Mouse (Mus musculus): ENCODE results near the gene Abcg2. TPM values are rescaled to one million over a fixed set of nuclear protein-coding genes. Genes with fewer than 3 reads are reported as not detected.

Gene Abcg2
- polyA plus RNA-seq, 1 experiment from 2014 or later, result 45.2 TPM

GRCm38 (mm10) chr6:58694765-58695164 is 110.4 kb downstream of the Abcg2 start:
- no peak for DNase-seq (ENCODE audit: low spot score)

GRCm38 (mm10) chr6:58710369-58710768 is 126.0 kb downstream of the Abcg2 start:
- no peak for DNase-seq (ENCODE audit: low spot score)
- H3K27me3 ChIP-seq (ENCODE audit: control insufficient read depth, insufficient read depth, low read length), result no peaks in the 10 kb centered on the region
- no peak overlapping the region for H3K4me3 ChIP-seq (ENCODE audit: low read depth, low read length)
- no peaks in the 10 kb centered on the region for H3K4me1 ChIP-seq (ENCODE audit: control insufficient read depth, insufficient read depth, low read length)
- H3K27ac ChIP-seq (ENCODE audit: low read depth, low read length), result no peak overlapping the region
- H3K9ac ChIP-seq (ENCODE audit: low read length), result no peak overlapping the region
- H3K9me3 ChIP-seq (ENCODE audit: control insufficient read depth, low read length), result no peaks in the 10 kb centered on the region
- no peak for ATAC-seq (ENCODE audit: insufficient read depth, low FRiP score, low TSS enrichment)
- H3K36me3 ChIP-seq (ENCODE audit: control insufficient read depth, insufficient read depth, low read length), result no peaks in the 10 kb centered on the region
- no peak overlapping the region for H3K4me2 ChIP-seq (ENCODE audit: low read depth)
- WGBS, result 75% methylated on average over 1 of the region's 1 CpGs

More at GRCm38 (mm10) chr6:58694765-58695164, 110.4 kb downstream of the Abcg2 start:
- Histone ChIP-seq H3K27ac (ENCODE audit: low read depth, low read length) (no peak overlapping the region), H3K4me1 (ENCODE audit: control insufficient read depth, insufficient read depth, low read length) (no peaks in the 10 kb centered on the region), H3K27me3 (ENCODE audit: control insufficient read depth, insufficient read depth, low read length) (no peaks in the 10 kb centered on the region), H3K9me3 (ENCODE audit: control insufficient read depth, low read length) (no peaks in the 10 kb centered on the region), H3K9ac (ENCODE audit: low read length) (no peak overlapping the region), H3K36me3 (ENCODE audit: control insufficient read depth, insufficient read depth, low read length) (no peaks in the 10 kb centered on the region), H3K4me3 (ENCODE audit: low read depth, low read length) (no peak overlapping the region), H3K4me2 (ENCODE audit: low read depth) (no peak overlapping the region)
- no peak for ATAC-seq (ENCODE audit: insufficient read depth, low FRiP score, low TSS enrichment)
- WGBS, result 89% methylated on average over 1 of the region's 1 CpGs

DNA sequence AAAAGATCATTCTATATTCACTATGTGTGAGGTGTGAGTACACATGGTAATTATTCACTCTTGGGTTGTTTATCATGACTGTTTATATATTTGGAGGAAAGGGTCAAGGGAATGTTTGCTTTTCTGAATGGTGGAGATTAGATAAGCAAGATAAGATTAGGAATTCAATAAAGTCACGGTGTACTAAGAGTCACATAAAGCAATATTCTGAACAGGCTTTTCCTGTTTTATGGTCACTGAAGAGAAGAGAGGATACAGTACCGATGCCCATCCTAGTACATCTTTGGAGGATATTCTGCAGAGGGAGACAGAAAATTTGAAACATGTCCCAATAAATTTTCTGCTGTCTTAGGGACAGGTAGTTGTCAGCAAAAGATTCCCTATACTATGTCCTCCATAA is 127.6 kb downstream of the Abcg2 start:
- no peak for DNase-seq (ENCODE audit: low spot score)
- no peaks in the 10 kb centered on the region for H3K4me1 ChIP-seq (ENCODE audit: control insufficient read depth, insufficient read depth, low read length)
- WGBS, result 90% methylated on average over 2 of the region's 2 CpGs
- H3K4me2 ChIP-seq (ENCODE audit: low read depth), result no peak overlapping the region
- no peaks in the 10 kb centered on the region for H3K36me3 ChIP-seq (ENCODE audit: control insufficient read depth, insufficient read depth, low read length)
- no peak overlapping the region for H3K4me3 ChIP-seq (ENCODE audit: low read depth, low read length)
- no peaks in the 10 kb centered on the region for H3K27me3 ChIP-seq (ENCODE audit: control insufficient read depth, insufficient read depth, low read length)
- H3K9ac ChIP-seq (ENCODE audit: low read length), result no peak overlapping the region
- ATAC-seq (ENCODE audit: insufficient read depth, low FRiP score, low TSS enrichment), result no peak
- H3K9me3 ChIP-seq (ENCODE audit: control insufficient read depth, low read length), result no peaks in the 10 kb centered on the region
- H3K27ac ChIP-seq (ENCODE audit: low read depth, low read length), result no peak overlapping the region

- Histone ChIP-seq H3K36me3 (ENCODE audit: control insufficient read depth, insufficient read depth, low read length) (no peaks in the 10 kb centered on the region), H3K9ac (ENCODE audit: low read length) (no peak overlapping the region), H3K9me3 (ENCODE audit: control insufficient read depth, low read length) (no peaks in the 10 kb centered on the region), H3K4me1 (ENCODE audit: control insufficient read depth, insufficient read depth, low read length) (no peaks in the 10 kb centered on the region), H3K4me3 (ENCODE audit: low read depth, low read length) (no peak overlapping the region), H3K27ac (ENCODE audit: low read depth, low read length) (no peak overlapping the region), H3K27me3 (ENCODE audit: control insufficient read depth, insufficient read depth, low read length) (no peaks in the 10 kb centered on the region), H3K4me2 (ENCODE audit: low read depth) (no peak overlapping the region)
- DNase-seq (ENCODE audit: low spot score) (no peak), ATAC-seq (ENCODE audit: insufficient read depth, low FRiP score, low TSS enrichment) (no peak)
- 87% methylated on average over 2 of the region's 2 CpGs for WGBS
Measured at GRCm38 (mm10) chr6:58733851-58734250, 149.5 kb downstream of the Abcg2 start.

DNA sequence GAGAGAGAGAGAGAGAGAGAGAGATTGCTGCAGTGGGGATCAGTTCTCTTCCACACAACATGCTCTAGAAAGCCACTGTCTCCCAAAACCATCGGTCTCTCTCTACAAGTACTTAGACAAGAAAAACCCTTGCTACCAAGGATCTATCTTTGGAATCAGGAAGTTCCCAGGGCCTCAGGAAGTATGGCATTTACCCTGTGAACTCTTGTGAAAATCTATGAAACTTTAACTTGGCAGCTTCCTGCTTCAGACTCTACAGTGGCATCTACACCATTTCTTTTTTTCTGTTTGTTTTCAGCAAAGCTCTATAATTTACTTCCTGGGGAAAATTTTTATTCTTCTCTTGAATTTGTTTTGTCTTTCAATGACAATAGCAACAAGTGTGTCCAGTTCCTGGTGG is 150.8 kb downstream of the Abcg2 start:
- Histone ChIP-seq H3K4me1 (ENCODE audit: control insufficient read depth, insufficient read depth, low read length) (no peaks in the 10 kb centered on the region), H3K4me3 (ENCODE audit: low read depth, low read length) (no peak overlapping the region), H3K36me3 (ENCODE audit: control insufficient read depth, insufficient read depth, low read length) (no peaks in the 10 kb centered on the region), H3K27me3 (ENCODE audit: control insufficient read depth, insufficient read depth, low read length) (no peaks in the 10 kb centered on the region), H3K27ac (ENCODE audit: low read depth, low read length) (no peak overlapping the region), H3K4me2 (ENCODE audit: low read depth) (no peak overlapping the region), H3K9ac (ENCODE audit: low read length) (no peak overlapping the region), H3K9me3 (ENCODE audit: control insufficient read depth, low read length) (no peaks in the 10 kb centered on the region)
- WGBS, result 75% methylated on average over 1 of the region's 1 CpGs
- no peak for DNase-seq (ENCODE audit: low spot score)
- no peak for ATAC-seq (ENCODE audit: insufficient read depth, low FRiP score, low TSS enrichment)

Other genes starting within 250 kb of the Abcg2 start
- not detected in 2 replicates for gene Vmn1r30, start 141.1 kb upstream of the Abcg2 start, polyA plus RNA-seq (2014; fragmentation: Nextera tagmentation; extraction: Ambion mirVana)
- not detected in 2 replicates for gene Vmn1r31, start 109.2 kb upstream of the Abcg2 start, polyA plus RNA-seq (2014; fragmentation: Nextera tagmentation; extraction: Ambion mirVana)
- 7.7 and 8.9 TPM in 2 replicates for gene Herc3, start 246.9 kb downstream of the Abcg2 start, polyA plus RNA-seq (2014; fragmentation: Nextera tagmentation; extraction: Ambion mirVana)

Data from neural tube, embryonic 11.5 days (tissue).